Mouse (Mus musculus): ENCODE data around the gene Ddx3x. TPM values are rescaled to one million over a fixed set of nuclear protein-coding genes. Genes with fewer than 3 reads are reported as not detected.

The Ddx3x gene
- polyA plus RNA-seq, 1 experiment, result 5.9 TPM

DNA sequence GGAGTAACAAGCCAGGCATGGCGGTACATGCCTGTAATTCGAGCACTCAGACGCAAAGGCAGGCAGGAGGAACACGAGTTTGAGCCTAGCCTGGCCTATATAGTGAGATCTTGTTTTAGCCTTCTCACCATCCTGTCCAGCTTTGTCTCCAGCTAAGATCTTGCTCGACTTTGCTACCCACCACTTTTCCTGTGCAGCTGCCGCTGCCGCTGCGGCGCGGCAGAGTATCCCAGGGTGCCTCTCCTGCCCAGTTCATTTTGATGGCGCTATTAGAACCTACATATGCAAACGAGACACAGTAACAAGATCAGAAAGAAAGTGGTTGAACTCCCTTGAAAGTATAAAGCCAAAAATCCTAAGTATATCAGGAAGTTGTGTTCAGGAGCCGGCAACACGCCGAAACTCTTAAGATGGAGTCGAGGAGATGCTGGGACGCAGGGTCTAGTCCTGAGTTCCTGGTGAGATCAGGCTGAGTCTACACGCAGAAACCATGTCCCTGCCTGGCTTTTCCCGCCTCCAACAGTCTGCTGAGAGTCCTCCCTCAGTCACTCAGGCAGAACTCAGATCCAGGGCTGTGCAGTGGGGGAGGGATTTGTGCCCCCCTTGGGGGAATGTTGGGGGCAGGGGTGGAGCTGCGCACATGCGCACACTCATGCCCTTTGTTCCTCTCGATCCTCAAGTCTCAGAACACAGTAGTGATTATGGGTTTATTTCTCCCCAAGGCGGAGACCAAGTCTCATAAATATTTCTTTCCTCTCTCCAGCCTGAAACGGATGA lies 38.3 kb upstream of the Ddx3x start:
- H3K4me1 ChIP-seq, result peaks cover 69% of the 10 kb centered on the region
- no peaks in the 10 kb centered on the region for H3K36me3 ChIP-seq (replicated peaks; ENCODE audit: low read length)
- H3K27me3 ChIP-seq (replicated peaks), result peaks cover 16% of the 10 kb centered on the region
- H3K4me3 ChIP-seq (replicated peaks), result peak overlapping the region; percentile 92
- no peaks in the 10 kb centered on the region for H3K9me3 ChIP-seq
- TF ChIP-seq GATA1 (IDR thresholded peaks at IDR 0.05; ENCODE audit: borderline replicate concordance, low read length), result no peak

DNA sequence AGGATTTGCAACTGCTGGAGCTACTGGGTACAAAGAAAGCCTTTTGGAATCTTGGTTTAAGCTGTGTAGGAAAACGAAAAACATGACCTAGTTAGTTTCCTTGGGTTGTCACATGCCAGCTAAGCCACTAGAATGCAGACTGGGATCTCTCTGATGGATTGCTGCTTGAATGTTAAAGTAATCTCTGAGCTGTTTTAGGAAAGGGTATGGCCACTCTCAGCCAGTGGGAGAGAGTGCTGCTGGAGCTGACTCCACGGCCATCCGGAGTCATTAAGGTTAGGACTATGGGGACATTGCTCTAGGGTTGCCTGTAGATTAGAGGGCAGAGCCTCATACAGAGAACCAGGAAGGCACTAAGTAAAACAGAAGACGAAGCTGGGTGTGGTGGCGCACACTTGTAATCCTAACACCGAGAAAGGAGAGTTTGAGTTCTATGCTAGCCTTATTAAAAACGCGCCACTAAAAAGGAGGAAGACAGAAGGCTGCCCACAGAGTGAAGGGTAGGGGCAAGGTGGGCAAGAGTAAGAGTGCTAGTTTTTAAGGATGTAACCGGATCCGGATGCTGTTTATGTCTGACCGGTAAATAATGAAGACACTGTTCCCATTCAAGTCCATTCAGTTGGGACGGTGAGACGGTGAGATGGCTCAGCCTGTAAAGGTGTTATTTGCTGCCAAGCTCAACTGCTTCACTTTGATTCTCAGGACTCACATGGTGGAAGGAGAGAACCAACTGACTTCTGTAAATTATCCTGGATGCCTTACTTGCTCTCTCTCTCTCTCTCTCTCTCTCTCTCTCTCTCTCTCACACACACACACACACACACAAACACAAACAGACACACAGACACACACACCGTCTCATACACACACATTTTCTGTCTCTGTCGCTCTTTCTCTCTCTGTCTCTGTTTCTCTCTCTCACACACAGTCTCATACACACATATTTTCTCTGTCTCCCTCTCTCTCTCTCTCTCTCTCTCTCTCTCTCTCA lies 37.3 kb upstream of the Ddx3x start:
- Histone ChIP-seq H3K36me3 (replicated peaks; ENCODE audit: low read length) (no peaks in the 10 kb centered on the region), H3K27me3 (replicated peaks) (peaks cover 14% of the 10 kb centered on the region), H3K9me3 (no peaks in the 10 kb centered on the region), H3K4me1 (peaks cover 70% of the 10 kb centered on the region), H3K4me3 (replicated peaks) (peak overlapping the region; percentile 92)
- TF ChIP-seq GATA1 (IDR thresholded peaks at IDR 0.05; ENCODE audit: borderline replicate concordance, low read length), result no peak
- TF ChIP-seq FLI1 (IDR thresholded peaks at IDR 0.05; ENCODE audit: low read length), result no peak

DNA sequence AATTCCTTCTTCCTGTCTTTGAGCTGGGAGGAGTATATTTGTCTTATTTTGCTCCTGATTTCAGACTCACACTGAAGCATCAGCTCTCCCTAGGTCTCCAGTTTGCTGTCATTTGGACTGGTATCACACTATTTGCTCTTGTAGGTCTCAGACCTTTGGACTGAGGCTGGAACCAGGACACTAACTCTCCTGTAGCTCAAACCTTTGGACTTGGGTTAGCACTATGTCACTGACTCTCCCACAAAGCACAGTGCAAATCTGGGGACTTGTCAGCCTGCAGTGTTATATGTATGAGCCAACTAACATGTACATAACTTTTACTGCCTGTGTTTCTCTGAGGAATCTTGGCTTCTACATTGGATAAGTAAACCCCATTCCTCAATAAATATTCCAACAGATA lies 36.2 kb upstream of the Ddx3x start:
- no peak for TF ChIP-seq FLI1 (IDR thresholded peaks at IDR 0.05; ENCODE audit: low read length)
- H3K4me1 ChIP-seq, result peaks cover 60% of the 10 kb centered on the region

DNA sequence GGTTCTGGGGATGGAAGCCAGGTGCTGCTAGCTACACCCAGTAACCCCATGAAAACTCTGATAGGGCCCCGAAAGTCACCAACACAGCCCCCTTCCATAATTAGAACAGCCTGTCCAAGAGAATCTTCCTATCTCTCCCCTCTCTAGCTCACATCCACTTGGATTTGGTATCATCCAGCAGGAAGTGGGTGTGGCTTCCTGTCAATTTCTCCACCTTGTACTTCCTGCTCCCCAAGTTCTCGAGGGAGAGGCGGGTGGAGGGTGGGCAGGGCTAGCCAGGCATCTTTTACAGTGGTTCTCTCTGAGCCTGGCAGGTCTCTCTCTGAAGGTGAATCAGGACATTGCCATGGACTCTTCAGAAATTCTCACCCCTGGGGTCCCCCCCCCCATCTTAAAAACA lies 35.7 kb upstream of the Ddx3x start:
- peaks cover 7% of the 10 kb centered on the region for H3K27me3 ChIP-seq (replicated peaks)
- H3K36me3 ChIP-seq (replicated peaks; ENCODE audit: low read length), result no peaks in the 10 kb centered on the region
- H3K9me3 ChIP-seq, result no peaks in the 10 kb centered on the region
- H3K4me3 ChIP-seq (replicated peaks), result no peak overlapping the region
- no peak for TF ChIP-seq FLI1 (IDR thresholded peaks at IDR 0.05; ENCODE audit: low read length)
- peaks cover 59% of the 10 kb centered on the region for H3K4me1 ChIP-seq

More for the DNA sequence above, 36.2 kb upstream of the Ddx3x start:
- H3K4me3 ChIP-seq (replicated peaks), result peak overlapping the region; percentile 17
- H3K36me3 ChIP-seq (replicated peaks; ENCODE audit: low read length), result no peaks in the 10 kb centered on the region
- no peaks in the 10 kb centered on the region for H3K9me3 ChIP-seq
- H3K27me3 ChIP-seq (replicated peaks), result peaks cover 7% of the 10 kb centered on the region

DNA sequence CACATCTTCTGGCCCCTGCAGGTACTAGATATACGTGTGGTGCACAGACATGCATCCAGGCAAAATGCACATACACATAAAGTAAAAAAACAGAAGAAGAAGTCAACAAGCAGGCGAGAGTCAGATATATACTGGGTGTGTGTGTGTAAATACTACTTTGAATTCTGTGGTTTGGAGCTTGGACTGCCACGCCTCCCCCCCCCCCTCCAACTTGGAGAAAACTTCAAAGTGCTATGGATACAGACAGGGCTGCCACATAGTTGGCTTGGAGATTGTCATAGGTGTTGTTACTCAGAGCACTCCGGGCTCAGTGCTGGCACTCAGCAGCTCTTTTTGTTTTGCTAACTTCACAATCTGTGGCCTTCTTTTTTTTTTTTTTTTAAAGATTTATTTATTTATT lies 29.1 kb upstream of the Ddx3x start:
- H3K4me1 ChIP-seq, result peaks cover 17% of the 10 kb centered on the region
- TF ChIP-seq GATA1 (IDR thresholded peaks at IDR 0.05; ENCODE audit: borderline replicate concordance, low read length), result no peak
- TF ChIP-seq FLI1 (IDR thresholded peaks at IDR 0.05; ENCODE audit: low read length), result no peak
- H3K27me3 ChIP-seq (replicated peaks), result peaks cover 2% of the 10 kb centered on the region

DNA sequence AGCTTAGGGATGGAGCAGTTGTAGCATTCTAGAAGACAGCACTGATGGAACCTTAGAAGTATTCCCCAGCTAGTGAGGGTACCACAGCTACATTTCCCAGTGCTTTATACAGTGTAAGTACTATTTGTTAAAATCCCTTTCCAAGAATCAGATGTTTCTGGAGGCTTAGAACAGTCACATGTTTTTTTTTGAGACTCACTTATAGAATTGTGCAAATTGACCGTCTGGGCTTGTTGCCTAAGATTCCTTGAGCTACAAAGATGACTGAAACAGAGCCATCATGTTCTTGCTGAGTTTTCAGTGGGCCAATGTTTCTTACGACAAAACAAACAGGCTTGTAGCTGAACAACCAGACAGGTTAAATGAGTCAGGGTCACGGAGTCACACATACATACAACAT lies 26.5 kb upstream of the Ddx3x start:
- peaks cover 5% of the 10 kb centered on the region; the same call in 1 of the 2 replicates for H3K4me1 ChIP-seq
- H3K27me3 ChIP-seq (replicated peaks), result peaks cover 2% of the 10 kb centered on the region
- no peak for TF ChIP-seq GATA1 (IDR thresholded peaks at IDR 0.05; ENCODE audit: borderline replicate concordance, low read length)
- no peak for TF ChIP-seq FLI1 (IDR thresholded peaks at IDR 0.05; ENCODE audit: low read length)

More for the DNA sequence above, 29.1 kb upstream of the Ddx3x start:
- Histone ChIP-seq H3K36me3 (replicated peaks; ENCODE audit: low read length) (no peaks in the 10 kb centered on the region), H3K9me3 (peaks cover 7% of the 10 kb centered on the region; the same call in 1 of the 2 replicates), H3K4me3 (replicated peaks) (no peak overlapping the region)

DNA sequence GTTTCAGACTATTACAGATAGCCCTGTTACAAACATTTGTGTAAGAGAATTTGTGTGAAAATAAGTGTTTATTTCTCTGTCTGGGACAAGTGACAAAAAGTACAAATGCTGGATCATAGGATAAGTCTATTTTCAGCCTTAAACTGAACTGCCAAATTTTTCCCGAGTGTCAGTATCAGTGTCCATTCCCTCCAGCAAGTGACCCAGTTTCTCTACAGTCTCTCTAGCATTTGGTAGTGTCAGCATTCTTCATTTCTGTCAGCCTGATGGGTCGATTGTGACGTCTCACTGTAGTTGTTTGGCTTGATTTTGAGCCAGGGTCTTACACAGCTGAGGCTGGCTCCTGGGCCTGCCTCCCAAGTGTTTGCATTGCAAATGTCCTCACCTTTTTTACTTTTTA lies 17.4 kb upstream of the Ddx3x start:
- H3K9me3 ChIP-seq, result 0 out of 2 replicates have a peak, but pooled peaks cover 5% of the 10 kb centered on the region
- TF ChIP-seq GATA1 (IDR thresholded peaks at IDR 0.05; ENCODE audit: borderline replicate concordance, low read length), result no peak
- no peak for TF ChIP-seq FLI1 (IDR thresholded peaks at IDR 0.05; ENCODE audit: low read length)
- no peaks in the 10 kb centered on the region for H3K36me3 ChIP-seq (replicated peaks; ENCODE audit: low read length)
- H3K27me3 ChIP-seq (replicated peaks), result no peaks in the 10 kb centered on the region
- H3K4me1 ChIP-seq, result no peaks in the 10 kb centered on the region
- no peak overlapping the region for H3K4me3 ChIP-seq (replicated peaks)

More for the DNA sequence above, 26.5 kb upstream of the Ddx3x start:
- Histone ChIP-seq H3K4me3 (replicated peaks) (no peak overlapping the region), H3K36me3 (replicated peaks; ENCODE audit: low read length) (no peaks in the 10 kb centered on the region), H3K9me3 (peaks cover 7% of the 10 kb centered on the region; the same call in 1 of the 2 replicates)

DNA sequence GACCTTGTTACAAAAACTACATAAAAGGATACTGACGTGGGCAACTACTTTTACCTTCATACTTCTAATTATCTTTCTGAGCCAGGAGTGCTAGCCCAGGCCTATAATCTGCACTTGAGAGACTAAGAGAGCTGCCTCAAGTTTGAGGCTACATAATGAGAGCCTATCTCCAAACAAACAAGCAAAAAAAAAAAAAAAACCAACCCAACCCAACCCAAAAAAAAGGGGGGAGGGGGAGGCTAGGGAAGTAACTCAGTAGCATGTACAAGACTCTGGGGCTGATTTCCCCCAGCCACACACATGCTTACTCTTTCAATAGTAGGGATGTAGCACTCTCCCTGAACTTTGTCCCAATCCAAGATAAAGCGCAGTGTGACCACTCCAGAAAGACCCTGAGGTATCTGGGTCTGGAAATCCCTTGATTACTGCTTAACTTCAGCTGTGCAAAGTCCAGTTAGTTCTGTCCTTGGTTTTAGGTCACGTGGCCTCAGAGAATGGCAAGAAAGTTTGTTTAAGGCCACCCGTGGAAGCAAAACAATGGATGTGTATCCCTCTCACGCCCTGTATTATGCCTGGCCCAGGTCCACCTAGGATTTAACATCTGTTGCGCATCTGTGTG lies 5.1 kb upstream of the Ddx3x start:
- Histone ChIP-seq H3K9me3 (no peaks in the 10 kb centered on the region), H3K36me3 (replicated peaks; ENCODE audit: low read length) (no peaks in the 10 kb centered on the region), H3K27me3 (replicated peaks) (peaks cover 2% of the 10 kb centered on the region), H3K4me3 (replicated peaks) (no peak overlapping the region), H3K4me1 (peaks cover 3% of the 10 kb centered on the region; the same call in 1 of the 2 replicates)
- no peak for TF ChIP-seq GATA1 (IDR thresholded peaks at IDR 0.05; ENCODE audit: borderline replicate concordance, low read length)
- TF ChIP-seq FLI1 (IDR thresholded peaks at IDR 0.05; ENCODE audit: low read length), result no peak

DNA sequence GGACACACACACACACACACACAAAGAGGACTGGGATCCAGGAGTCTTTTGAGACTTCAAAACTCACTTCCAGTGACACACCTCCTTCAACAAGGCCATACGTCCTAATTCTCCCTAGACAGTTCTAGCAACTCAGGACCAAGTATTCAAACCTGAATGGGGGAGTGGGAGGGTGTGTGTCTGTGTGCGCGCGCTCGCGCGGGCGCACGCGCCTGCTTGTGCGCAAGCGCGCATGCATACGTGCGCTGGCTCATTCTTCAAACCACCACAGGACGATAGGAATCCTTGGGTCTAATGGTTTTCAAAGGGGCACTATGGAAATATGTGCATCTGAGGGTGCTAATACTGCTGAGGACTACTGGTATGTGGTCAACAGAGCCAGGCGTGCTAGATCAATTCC lies 1.8 kb upstream of the Ddx3x start:
- Histone ChIP-seq H3K27me3 (replicated peaks) (peaks cover 2% of the 10 kb centered on the region), H3K9me3 (no peaks in the 10 kb centered on the region), H3K36me3 (replicated peaks; ENCODE audit: low read length) (peaks cover 12% of the 10 kb centered on the region), H3K4me1 (peaks cover 3% of the 10 kb centered on the region; the same call in 1 of the 2 replicates), H3K4me3 (replicated peaks) (no peak overlapping the region)
- TF ChIP-seq GATA1 (IDR thresholded peaks at IDR 0.05; ENCODE audit: borderline replicate concordance, low read length), result no peak
